Mouse (Mus musculus) myocyte (in vitro differentiated cells): ENCODE measurements around the gene Cflar.

Experiments used
- CEBPB ChIP-seq: IDR thresholded peaks from 2 replicates; pipeline ENCODE4 v1.6.1; 2011; ENCODE audit warnings: mild to moderate bottlenecking, moderate library complexity; ENCODE audit not compliant: poor library complexity, insufficient read depth, severe bottlenecking
- E2F4 ChIP-seq: IDR thresholded peaks from one replicate; pipeline ENCODE4 v1.6.1; 2011; ENCODE audit warnings: mild to moderate bottlenecking, control low read depth, moderate library complexity; ENCODE audit not compliant: insufficient read depth
- MAX ChIP-seq: IDR thresholded peaks from one replicate; pipeline ENCODE4 v1.6.1; 2011; ENCODE audit warnings: low read depth, mild to moderate bottlenecking, control low read depth
- MYOG ChIP-seq, 3 experiments: IDR thresholded peaks; one replicate each; pipeline ENCODE4 v1.6.1; 2011; ENCODE audit warnings: control low read depth in 2 of 3, low read depth in 2 of 3, mild to moderate bottlenecking in 2 of 3; ENCODE audit not compliant: insufficient read length in 2 of 3, control insufficient read depth in 1 of 3, insufficient read depth in 1 of 3
- POLR2A ChIP-seq: IDR thresholded peaks from one replicate; pipeline ENCODE4 v1.6.1; 2011; ENCODE audit warnings: low read depth, mild to moderate bottlenecking, control low read depth, moderate library complexity; ENCODE audit not compliant: insufficient read length
- POLR2AphosphoS2 ChIP-seq: IDR thresholded peaks from one replicate; pipeline ENCODE4 v1.6.1; 2011; ENCODE audit warnings: low read depth, control low read depth; ENCODE audit not compliant: insufficient read length
- SRF ChIP-seq: IDR thresholded peaks from one replicate; pipeline ENCODE4 v1.6.1; 2011; ENCODE audit warnings: low read depth; ENCODE audit not compliant: control insufficient read depth, insufficient read length
- TCF3 ChIP-seq: IDR thresholded peaks from one replicate; pipeline ENCODE4 v1.6.1; 2011; ENCODE audit warnings: low read depth, control low read depth; ENCODE audit not compliant: insufficient read length
- USF1 ChIP-seq: IDR thresholded peaks from one replicate; pipeline ENCODE4 v1.6.1; 2011; ENCODE audit warnings: low read depth, mild to moderate bottlenecking, control low read depth, moderate library complexity

- no peak for TF ChIP-seq POLR2A
- TF ChIP-seq MAX: no peak
- TF ChIP-seq POLR2AphosphoS2: no peak
- TF ChIP-seq E2F4: no peak
- TF ChIP-seq USF1: no peak
- TF ChIP-seq MYOG (IDR thresholded peaks at IDR 0.05; ENCODE audit: control insufficient read depth in 1 of 3, insufficient read depth in 1 of 3, insufficient read length in 2 of 3, low read depth in 2 of 3): no peak
- TF ChIP-seq CEBPB: no peak
- TF ChIP-seq SRF: no peak
- TF ChIP-seq TCF3: no peak
Observed at GRCm38 (mm10) chr1:58727747-58728589, 16.7 kb downstream of the Cflar start.
